Mouse (Mus musculus) testis, adult 2 months (tissue): ENCODE results near the gene Dnajb3.

Experiments
- CTCF ChIP-seq: fragments of 200-500 bp; IDR thresholded peaks from 2 replicates; pipeline ENCODE4 v1.5.1; 2012; ENCODE audit warnings: low read depth, mild to moderate bottlenecking, inconsistent platforms, low read length, moderate library complexity; ENCODE audit not compliant: control insufficient read depth, insufficient read depth, insufficient replicate concordance
- POLR2A ChIP-seq: fragments of 200-500 bp; IDR thresholded peaks from 2 replicates; pipeline ENCODE4 v1.6.1; 2012; ENCODE audit warnings: low read depth, mild to moderate bottlenecking, inconsistent platforms, low read length, moderate library complexity; ENCODE audit not compliant: control insufficient read depth

DNA sequence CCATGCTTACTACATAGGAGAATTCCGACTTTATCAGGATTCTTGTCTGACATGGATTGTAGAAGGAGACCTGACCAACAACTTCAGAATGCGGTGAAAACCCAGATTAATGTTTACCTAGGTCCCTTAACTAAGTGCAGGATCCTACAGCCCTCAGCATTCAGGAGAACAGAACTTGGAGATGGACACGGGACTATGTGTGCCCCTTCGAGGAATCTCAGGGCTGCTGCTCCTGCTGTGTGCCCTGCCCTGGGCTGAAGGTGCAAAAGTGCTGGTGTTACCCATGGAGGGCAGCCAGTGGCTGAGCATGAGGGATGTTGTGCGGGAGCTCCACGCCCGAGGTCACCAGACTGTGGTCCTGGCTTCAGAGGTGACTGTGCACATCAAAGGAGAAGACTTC, 5.1 kb downstream of the Dnajb3 start, which contains the start of gene Ugt1a2:
- TF ChIP-seq CTCF (no peak), POLR2A (no peak)
